Mouse (Mus musculus): ENCODE measurements around the gene Lmo3. TPM values are rescaled to one million over a fixed set of nuclear protein-coding genes. Genes with fewer than 3 reads are reported as not detected.

Gene Lmo3
- total and polyA plus RNA-seq, 3 experiments: not detected

DNA sequence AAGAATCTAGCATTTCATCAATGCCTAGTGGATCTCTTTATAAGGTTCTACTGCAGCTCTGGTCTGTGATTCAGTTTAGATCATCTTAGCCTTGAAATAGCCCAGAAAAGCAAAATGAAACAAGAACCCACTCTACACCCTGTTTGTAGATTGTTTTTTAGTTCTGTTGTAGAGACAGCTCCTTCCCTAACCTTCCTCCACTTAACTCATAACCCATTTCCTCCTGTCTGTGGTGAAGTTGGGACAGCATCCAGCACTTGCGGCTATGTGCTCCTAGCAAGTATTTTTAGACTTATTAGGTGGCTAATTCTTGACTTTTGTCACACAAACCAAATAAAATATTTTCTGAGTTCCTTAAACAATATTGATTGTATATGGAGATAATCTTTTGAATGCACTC, 198.6 kb downstream of the Lmo3 start:
- H3K27ac ChIP-seq (ENCODE audit: insufficient read depth, low read depth): no peak overlapping the region
- dilution Hi-C loops (cut with MboI; ENCODE audit: extremely low pct_ligation_motif_present, extremely low pct_unique_long_range_greater_than_20kb, low sequenced_read_pairs) (no loop called here), in situ Hi-C loops (cut with MboI; ENCODE audit: low pct_ligation_motif_present, low pct_unique_long_range_greater_than_20kb, low sequenced_read_pairs) (no loop called here)
- H3K4me3 ChIP-seq (replicated peaks in 1 of 3; ENCODE audit: low read depth in 2 of 3, low read length in 2 of 3, poor library complexity in 1 of 3): no peak overlapping the region
- H3K9ac ChIP-seq (ENCODE audit: insufficient read depth, low read depth): no peak overlapping the region
- H3K27me3 ChIP-seq (replicated peaks): no peaks in the 10 kb centered on the region
- no peaks in the 10 kb centered on the region for H3K4me1 ChIP-seq (ENCODE audit: control insufficient read depth in 1 of 2, insufficient read depth in 2 of 2)
- no peak for TF ChIP-seq BHLHE40 (IDR thresholded peaks at IDR 0.05; ENCODE audit: low read depth, low read length)
- TF ChIP-seq RCOR1 (conservative IDR thresholded peaks at IDR 0.05; ENCODE audit: low read depth, low read length): no peak
- TF ChIP-seq KAT2A (IDR thresholded peaks at IDR 0.05; ENCODE audit: insufficient replicate concordance, low read length): no peak
- no peak for TF ChIP-seq ELF1 (IDR thresholded peaks at IDR 0.05; ENCODE audit: low read depth, low read length)
- no peak for TF ChIP-seq ZNF384 (IDR thresholded peaks at IDR 0.05; ENCODE audit: low read depth, low read length)
- no peak for TF ChIP-seq CHD2 (IDR thresholded peaks at IDR 0.05; ENCODE audit: low read length)
- TF ChIP-seq TCF12 (IDR thresholded peaks at IDR 0.05; ENCODE audit: low read depth, low read length): no peak
- no peak for TF ChIP-seq ETS1 (conservative IDR thresholded peaks at IDR 0.05; ENCODE audit: low read depth, low read length)
- no peak for TF ChIP-seq USF1 (IDR thresholded peaks at IDR 0.05; ENCODE audit: low read depth, low read length)
- H3K4me2 ChIP-seq (ENCODE audit: insufficient read depth, low read depth, poor library complexity, severe bottlenecking): no peak overlapping the region
- H3K79me2 ChIP-seq (replicated peaks; ENCODE audit: control insufficient read depth, extremely low read depth, insufficient read depth, poor library complexity, severe bottlenecking): no peaks in the 10 kb centered on the region
- no peaks in the 10 kb centered on the region for H3K36me3 ChIP-seq (replicated peaks in 1 of 2; ENCODE audit: control insufficient read depth in 1 of 2, insufficient read depth in 1 of 2, low read length in 1 of 2)
- no peak for DNase-seq (ENCODE audit: extremely low read depth)
- peaks cover 42% of the 10 kb centered on the region for H3K9me3 ChIP-seq (replicated peaks; ENCODE audit: low read length)

DNA sequence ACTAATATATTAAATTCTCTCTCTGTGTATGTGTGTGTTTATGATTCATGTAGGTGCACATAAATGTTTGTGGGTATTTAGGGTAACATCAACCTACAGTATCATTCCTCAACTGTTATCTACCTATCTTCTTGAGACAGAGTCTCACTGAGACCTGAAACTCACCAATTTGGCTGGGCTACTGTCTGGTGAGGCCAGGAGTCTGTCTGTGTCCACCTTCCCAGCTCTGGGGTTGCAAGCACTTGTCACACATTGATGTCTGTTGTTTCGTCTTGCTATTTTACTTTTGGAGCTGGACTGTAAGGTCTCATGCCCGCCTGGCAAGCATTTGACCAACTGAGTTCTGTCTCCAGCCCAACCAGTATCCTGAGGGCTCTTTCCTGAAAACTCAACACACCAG, 210.6 kb downstream of the Lmo3 start:
- TF ChIP-seq ETS1 (conservative IDR thresholded peaks at IDR 0.05; ENCODE audit: low read depth, low read length) (no peak), TBP (conservative IDR thresholded peaks at IDR 0.05; ENCODE audit: low read depth, low read length) (no peak), CHD2 (IDR thresholded peaks at IDR 0.05; ENCODE audit: low read length) (no peak), MEF2A (IDR thresholded peaks at IDR 0.05; ENCODE audit: borderline replicate concordance, low read depth, low read length) (no peak), USF2 (conservative IDR thresholded peaks at IDR 0.05; ENCODE audit: low read depth, low read length) (no peak), JUN (IDR thresholded peaks at IDR 0.05; ENCODE audit: insufficient read depth, low read depth, low read length) (no peak), RAD21 (IDR thresholded peaks at IDR 0.05; ENCODE audit: low read depth, low read length) (no peak), IRF4 (IDR thresholded peaks at IDR 0.05; ENCODE audit: low read depth, low read length) (no peak), POLR2AphosphoS2 (IDR thresholded peaks at IDR 0.05; ENCODE audit: low read depth, low read length) (no peak), SIN3A (IDR thresholded peaks at IDR 0.05; ENCODE audit: low read length) (no peak), KAT2A (IDR thresholded peaks at IDR 0.05; ENCODE audit: insufficient replicate concordance, low read length) (no peak), ZC3H11A (IDR thresholded peaks at IDR 0.05; ENCODE audit: low read depth, low read length) (no peak)
- no peak overlapping the region for H3K27ac ChIP-seq (ENCODE audit: insufficient read depth, low read depth)
- no peaks in the 10 kb centered on the region for H3K4me1 ChIP-seq (ENCODE audit: control insufficient read depth in 1 of 2, insufficient read depth in 2 of 2)

More for the DNA sequence above, 210.6 kb downstream of the Lmo3 start:
- no peak overlapping the region for H3K4me3 ChIP-seq (replicated peaks in 1 of 3; ENCODE audit: low read depth in 2 of 3, low read length in 2 of 3, poor library complexity in 1 of 3)
- no peaks in the 10 kb centered on the region for H3K79me2 ChIP-seq (replicated peaks; ENCODE audit: control insufficient read depth, extremely low read depth, insufficient read depth, poor library complexity, severe bottlenecking)
- H3K27me3 ChIP-seq (replicated peaks): no peaks in the 10 kb centered on the region
- H3K9me3 ChIP-seq (replicated peaks; ENCODE audit: low read length): peaks cover 34% of the 10 kb centered on the region
- no peak for DNase-seq (ENCODE audit: extremely low read depth)
- no peak overlapping the region for H3K9ac ChIP-seq (ENCODE audit: insufficient read depth, low read depth)
- H3K4me2 ChIP-seq (ENCODE audit: insufficient read depth, low read depth, poor library complexity, severe bottlenecking): no peak overlapping the region
- H3K36me3 ChIP-seq (replicated peaks in 1 of 2; ENCODE audit: control insufficient read depth in 1 of 2, insufficient read depth in 1 of 2, low read length in 1 of 2): no peaks in the 10 kb centered on the region
- dilution Hi-C loops (cut with MboI; ENCODE audit: extremely low pct_ligation_motif_present, extremely low pct_unique_long_range_greater_than_20kb, low sequenced_read_pairs) (no loop called here), in situ Hi-C loops (cut with MboI; ENCODE audit: low pct_ligation_motif_present, low pct_unique_long_range_greater_than_20kb, low sequenced_read_pairs) (no loop called here)
